Mouse (Mus musculus) small intestine, adult 2 months (tissue): ENCODE results near the gene Rps27a.

Experiments used
- CTCF ChIP-seq: fragments of 200-500 bp; IDR thresholded peaks from 2 replicates; pipeline ENCODE4 v1.5.1; 2012; ENCODE audit warnings: low read depth, mild to moderate bottlenecking, control low read depth, inconsistent platforms, low read length, moderate library complexity, mixed read lengths; ENCODE audit not compliant: insufficient replicate concordance, insufficient read length; ENCODE audit errors: extremely low read depth
- POLR2A ChIP-seq: fragments of 200-500 bp; IDR thresholded peaks from 2 replicates; pipeline ENCODE4 v1.6.1; 2012; ENCODE audit warnings: low read depth, mild to moderate bottlenecking, control low read depth, inconsistent platforms, low read length, moderate library complexity

GRCm38 (mm10) chr11:29547249-29547751 is 609 bp downstream of the Rps27a start:
- no peak for TF ChIP-seq CTCF
- no peak for TF ChIP-seq POLR2A
